Mouse (Mus musculus) thymus, postnatal 4 days (tissue): ENCODE data around the gene Scamp5.

Experiments
- DNase-seq: peaks from one replicate; pipeline ENCODE4 v3.0.0; 2021

Gene Scamp5

DNA sequence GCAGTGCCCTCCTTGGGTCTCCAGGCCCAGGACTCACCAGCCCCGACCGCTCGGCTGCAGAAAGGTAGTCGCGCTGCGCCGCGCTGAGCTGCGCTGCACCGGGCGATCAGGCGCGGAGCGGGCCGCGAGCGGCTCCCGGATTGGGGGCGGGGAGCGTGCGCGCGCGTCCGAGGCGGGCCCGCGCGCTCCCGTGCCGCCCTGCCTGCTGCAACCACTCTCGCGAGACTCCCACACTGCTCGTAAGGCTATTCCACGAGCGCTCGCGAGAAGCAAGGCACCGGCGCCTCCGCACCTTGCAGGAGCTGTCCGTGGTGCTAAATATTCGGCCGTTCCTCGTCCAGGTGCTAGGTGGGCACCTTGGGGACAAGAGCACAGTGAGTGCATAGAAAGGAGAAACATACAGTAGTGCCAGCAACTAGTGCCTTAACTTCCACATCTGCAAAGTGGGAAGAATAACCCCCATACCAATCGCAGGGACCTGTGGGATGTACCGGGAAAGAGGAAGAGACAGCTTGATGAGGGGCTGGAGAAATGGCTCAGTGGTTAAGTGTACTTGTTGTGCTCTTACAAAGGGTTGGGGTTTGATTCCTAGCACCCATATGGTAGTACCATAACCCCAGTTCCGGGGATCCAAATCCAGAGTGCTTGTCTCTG lies at the start of gene Scamp5:
Gene Scamp5, minus strand, starts transcription at position 165 of the 654 bp plus-strand sequence.
- peak; percentile 94 for DNase-seq

GRCm38 (mm10) chr9:57517113-57517512 lies 49.3 kb upstream of the Scamp5 start:
- DNase-seq = peak; percentile 83

- no peak for DNase-seq
Measured at GRCm38 (mm10) chr9:57510577-57510976, 42.7 kb upstream of the Scamp5 start.

DNA sequence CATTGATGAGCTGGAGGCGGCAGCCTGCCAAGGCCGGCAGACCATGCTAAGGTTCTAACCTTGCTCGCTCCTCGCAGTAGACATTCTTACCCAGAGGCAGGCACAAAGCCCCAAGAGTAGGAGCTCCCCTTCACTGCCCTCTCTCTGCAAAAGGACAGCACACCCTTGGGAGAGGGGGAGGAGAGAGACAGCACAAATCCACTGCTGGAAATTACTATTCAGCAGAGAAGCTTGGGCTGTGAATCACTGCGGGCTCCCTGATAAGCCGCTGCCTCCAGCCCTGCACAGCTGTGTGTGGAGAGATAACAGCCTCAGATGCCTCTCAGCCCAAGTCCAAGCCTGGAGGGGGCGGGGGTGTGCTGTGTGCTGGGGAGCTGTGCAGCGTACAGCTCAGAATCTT lies 37.8 kb upstream of the Scamp5 start:
- no peak for DNase-seq

GRCm38 (mm10) chr9:57504891-57505290 lies 37.0 kb upstream of the Scamp5 start:
- DNase-seq = no peak

GRCm38 (mm10) chr9:57504381-57504700 lies 36.5 kb upstream of the Scamp5 start:
- DNase-seq = peak; percentile 81

- DNase-seq = no peak
Measured at GRCm38 (mm10) chr9:57503622-57504380, 35.9 kb upstream of the Scamp5 start, which contains the start of gene Rpp25. Gene Rpp25 (plus strand): TSS chr9:57504026.

- DNase-seq = no peak
Measured at GRCm38 (mm10) chr9:57502911-57503621, 35.2 kb upstream of the Scamp5 start.

DNA sequence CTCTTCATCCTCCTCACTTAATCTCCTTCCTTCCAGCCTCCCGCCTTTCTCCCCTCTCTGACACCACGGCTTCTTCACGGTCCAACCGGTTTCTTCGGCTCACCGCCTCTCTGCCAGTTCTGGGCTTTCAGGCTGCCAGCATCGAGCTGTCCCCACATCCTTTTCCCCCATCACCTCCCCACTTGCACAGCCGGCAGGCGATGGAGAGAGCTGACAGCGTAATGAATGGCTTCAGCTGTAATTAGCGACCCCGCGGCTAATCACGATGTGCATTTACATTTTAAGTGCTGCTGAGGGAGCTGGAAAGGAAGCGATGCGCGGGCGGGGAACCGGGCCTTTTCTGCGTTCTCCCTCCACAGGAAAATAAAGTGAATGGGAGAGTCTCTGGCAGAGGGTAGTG lies 34.0 kb upstream of the Scamp5 start:
- DNase-seq = peak; percentile 18

DNA sequence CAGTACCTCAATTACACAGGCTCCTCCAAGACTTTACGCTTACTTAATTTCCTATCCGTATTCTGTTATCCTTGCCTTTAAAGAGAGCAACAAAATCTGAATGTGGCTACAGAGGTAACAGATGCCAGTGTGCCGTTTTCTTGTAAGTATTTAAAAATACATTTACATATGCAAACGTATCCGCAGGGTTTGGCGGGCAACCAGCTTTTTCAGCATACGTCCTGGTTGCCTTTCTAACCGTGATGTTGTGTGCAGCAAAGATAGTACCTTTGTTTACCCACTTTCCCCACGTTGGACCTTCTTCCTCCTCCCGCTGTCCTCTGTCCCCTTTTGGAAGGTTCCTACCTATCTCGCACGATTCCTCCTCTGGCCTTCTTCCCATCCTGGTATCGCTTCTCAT lies 33.6 kb upstream of the Scamp5 start:
- DNase-seq = no peak

GRCm38 (mm10) chr9:57498536-57498935 lies 30.7 kb upstream of the Scamp5 start:
- no peak for DNase-seq

DNA sequence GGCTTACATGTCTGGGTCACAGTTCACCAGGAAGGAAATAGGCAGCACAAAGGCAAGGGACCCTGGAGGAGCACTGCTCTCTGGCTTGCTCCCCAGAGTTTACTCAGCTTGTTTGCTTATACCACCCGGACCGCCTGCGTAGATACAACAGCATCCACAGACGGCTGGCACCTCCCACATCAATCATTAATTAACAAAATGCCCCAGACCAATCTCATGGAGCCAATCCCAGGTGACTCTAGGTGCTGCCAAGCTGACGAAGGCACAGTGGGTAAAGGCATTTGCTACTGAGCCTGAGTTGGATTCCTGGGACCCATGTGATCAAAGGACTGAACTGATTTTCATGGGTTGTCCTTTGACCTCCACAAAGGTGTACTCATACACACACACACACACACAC lies 29.4 kb upstream of the Scamp5 start:
- no peak for DNase-seq

DNA sequence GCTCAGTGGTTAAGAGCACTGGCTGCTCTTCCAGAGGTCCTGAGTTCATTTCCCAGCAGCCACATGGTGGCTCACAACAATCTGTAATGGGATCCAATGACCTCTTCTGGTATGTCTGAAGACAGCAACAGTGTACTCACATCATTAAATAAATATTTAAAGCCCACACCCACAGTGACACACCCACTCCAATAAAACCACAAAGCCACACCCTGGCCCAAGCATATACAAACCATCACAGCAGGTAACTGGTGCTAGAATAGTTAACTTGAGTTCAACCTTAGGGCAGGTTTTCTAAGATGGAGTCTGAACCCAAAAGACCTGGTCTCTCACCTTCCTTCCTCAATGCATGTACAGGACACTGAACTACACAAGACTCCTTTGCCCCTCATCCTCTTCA lies 27.1 kb upstream of the Scamp5 start:
- DNase-seq = no peak

- no peak for DNase-seq
Measured at GRCm38 (mm10) chr9:57493532-57493931, 25.7 kb upstream of the Scamp5 start.

DNA sequence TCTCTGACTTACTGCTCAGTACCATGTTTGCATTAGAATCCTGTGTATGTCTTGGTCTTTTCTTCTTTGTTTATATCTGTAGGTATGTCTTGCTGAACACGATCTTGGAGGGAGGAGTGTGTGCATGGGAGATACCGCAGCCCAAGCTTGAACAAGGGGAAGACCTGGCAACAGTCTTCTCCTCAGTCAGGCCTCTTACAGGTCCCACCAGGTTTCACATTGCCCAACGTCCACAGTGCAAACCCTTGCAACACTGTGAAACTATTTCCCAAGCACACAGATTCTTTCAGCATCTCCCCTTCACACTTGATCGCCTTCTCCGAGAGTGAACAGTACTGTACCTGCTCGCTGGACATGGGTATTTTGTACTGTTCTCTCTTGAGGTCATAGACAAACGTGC lies 19.9 kb upstream of the Scamp5 start:
- DNase-seq = no peak

- DNase-seq = peak; percentile 87
Measured at GRCm38 (mm10) chr9:57485774-57486173, 17.9 kb upstream of the Scamp5 start.

DNA sequence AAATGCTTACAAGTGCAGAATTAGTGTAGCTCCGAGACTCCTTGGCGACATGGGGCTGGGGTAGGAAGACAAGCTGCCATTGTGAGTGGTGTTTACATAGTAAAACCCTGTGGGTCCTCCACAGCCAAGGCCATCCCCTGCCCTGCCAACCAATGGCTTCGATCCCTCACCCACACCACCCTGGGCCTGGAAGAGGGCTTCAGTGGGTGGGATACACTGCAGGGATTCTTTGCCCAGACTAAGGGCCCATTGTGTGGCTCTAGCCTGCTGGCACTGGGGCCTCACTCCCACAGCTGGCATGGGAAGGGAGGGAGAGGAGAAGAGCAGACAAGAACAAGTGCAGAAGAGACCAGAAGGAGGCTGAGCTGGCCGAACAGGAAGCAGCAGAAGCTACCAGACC lies 1.1 kb upstream of the Scamp5 start:
- DNase-seq = no peak

DNA sequence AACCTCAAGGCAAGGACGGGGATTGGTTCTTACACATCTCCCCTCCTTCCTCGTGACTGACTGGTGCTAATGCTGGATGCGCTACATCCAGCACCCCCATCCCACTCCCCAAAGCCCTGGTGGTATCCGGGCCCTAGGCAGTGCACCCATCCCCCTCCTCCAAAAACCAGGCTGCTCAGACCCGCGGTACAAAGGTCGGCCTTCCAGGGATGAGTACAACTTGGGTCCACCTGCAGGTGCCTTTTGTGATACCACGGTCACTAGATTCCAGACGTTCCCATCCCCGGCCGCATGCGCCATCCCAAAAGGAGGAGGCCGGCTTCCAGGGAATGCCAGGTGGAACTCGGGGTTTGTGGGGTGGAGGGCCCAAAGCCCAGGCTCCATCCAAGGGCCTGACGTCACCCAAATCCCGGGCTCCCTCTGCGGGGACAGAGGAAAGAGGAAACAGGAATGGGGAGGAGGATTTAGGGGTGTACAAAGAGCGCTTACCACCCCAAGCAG lies 539 bp downstream of the Scamp5 start:
- peak; percentile 18 for DNase-seq

GRCm38 (mm10) chr9:57466101-57466500 lies 1.8 kb downstream of the Scamp5 start:
- no peak for DNase-seq

GRCm38 (mm10) chr9:57462866-57463265 lies 5.0 kb downstream of the Scamp5 start:
- DNase-seq = no peak

DNA sequence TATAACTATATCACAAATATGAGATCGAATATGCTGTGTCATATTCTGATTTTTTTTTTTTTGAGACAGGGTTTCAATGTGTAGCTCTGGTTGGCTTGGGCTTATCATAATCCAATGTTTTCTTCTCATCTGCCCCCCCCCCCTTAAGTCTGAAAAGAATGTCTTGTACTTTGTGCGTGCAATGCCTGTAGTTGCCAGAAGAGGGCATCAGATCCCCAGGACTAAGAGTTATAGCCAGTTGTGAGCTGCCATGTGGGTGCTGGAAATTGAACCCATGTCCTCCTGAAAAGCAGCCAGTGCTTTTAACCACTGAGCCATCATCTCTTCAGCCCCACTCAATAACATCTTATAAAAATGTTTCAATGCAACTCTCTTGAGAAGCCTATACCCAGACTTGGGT lies 8.2 kb downstream of the Scamp5 start:
- DNase-seq = peak; percentile 39

GRCm38 (mm10) chr9:57453516-57453915 lies 14.3 kb downstream of the Scamp5 start:
- DNase-seq = no peak

DNA sequence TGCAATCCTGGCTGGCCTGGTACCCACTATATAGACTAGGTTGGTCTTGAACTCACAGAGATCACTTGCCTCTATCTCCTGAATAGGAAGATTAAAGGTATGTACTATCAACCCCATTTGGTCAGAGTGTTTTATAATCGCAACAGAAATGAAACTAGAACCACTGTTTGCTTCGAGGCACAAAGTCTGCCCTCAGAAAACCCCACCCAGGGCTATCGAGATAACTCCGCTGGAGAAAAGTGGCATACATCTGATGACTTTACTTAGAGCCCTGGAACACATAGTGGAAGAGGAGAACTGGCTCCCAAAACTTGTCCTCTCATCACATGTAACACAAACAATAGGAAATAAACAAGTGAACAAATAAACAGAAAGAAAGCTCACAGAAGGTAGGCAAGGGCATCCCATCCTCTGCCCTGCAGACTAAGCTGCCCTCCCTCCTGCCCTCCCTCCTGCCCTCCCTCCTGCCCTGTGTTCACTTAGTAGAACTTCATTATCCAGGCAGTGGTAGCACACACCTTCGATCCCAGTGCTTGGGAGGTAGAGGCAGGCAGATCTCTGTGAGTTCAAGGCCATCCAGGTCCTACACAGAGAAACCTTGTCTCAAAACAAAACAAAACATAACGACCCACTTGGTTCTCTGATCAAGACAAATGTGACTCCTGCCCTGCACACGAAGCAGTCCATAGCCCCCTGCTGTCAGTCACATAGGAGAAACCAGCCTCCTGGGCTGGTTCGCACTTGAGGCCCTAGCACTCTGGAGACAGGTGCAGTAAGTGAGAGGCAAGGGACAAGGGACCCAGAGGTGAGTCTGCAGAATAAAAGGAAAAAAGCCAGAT lies 15.0 kb downstream of the Scamp5 start:
- DNase-seq = no peak
